Mouse (Mus musculus) G1E-ER4 (cell line): ENCODE data around the gene Smim13. TPM values are rescaled to one million over a fixed set of nuclear protein-coding genes. Genes with fewer than 3 reads are reported as not detected.

Experiments
- GATA1 ChIP-seq: IDR thresholded peaks from one replicate; pipeline ENCODE4 v1.8.0; 2012; ENCODE audit warnings: low read length, inconsistent platforms
- polyA plus RNA-seq: library from polyadenylated mRNA; stranded (reverse); fragments of >175 nt; gene quantifications from 2 replicates; pipeline ENCODE4 v1.2.3, GENCODE M21; 2012

The Smim13 gene
- polyA plus RNA-seq, 1 experiment = 4.2 TPM

DNA sequence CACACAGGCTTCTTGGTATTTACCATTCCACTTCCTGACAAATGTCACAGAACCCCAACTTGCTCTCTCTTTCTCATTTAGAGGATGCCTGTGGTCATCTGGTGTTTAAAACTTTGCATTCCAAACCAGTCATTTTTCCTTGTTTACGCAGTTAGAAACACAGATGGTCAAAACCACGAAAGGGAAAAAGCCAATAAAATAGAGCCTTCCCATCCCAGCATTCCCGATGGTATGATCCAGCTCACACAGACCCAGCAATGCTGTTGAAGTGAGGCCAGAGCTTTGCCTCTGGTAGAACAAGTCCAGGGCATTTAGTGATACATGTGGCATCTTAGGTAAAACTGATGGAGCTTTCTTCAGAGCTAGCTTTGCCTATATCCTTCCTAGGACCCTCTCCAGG lies 71.8 kb downstream of the Smim13 start:
- no peak for TF ChIP-seq GATA1

DNA sequence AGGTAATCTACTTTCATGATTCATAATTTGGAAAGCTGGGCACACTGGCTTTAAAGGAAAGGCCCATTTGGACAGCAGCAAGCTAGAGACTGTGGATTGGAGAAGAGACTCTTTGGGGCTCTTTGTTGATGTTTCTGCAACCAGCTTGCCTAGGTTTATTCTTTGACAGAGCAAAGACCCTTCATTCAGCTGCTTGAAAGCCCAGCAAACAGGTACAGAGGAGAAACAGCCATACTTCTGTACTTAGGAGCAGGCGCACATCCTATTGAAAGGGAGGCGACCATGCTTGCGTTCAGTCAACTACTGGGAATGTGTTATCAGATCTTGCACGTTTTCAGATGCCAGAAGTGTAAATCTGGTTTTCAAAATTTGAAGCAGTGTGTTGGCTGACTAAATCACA lies 75.0 kb downstream of the Smim13 start:
- TF ChIP-seq GATA1 = no peak

GRCm38 (mm10) chr13:41325346-41325745 lies 75.7 kb downstream of the Smim13 start:
- TF ChIP-seq GATA1 = no peak

- TF ChIP-seq GATA1 = no peak
Measured at GRCm38 (mm10) chr13:41326134-41326533, 76.5 kb downstream of the Smim13 start.

Other genes starting within 250 kb of the Smim13 start
- 35.7 and 43.8 TPM in 2 replicates for gene Pak1ip1, start 248.8 kb upstream of the Smim13 start, polyA plus RNA-seq
- gene Tmem14c, start 233.6 kb upstream of the Smim13 start, polyA plus RNA-seq = 134 and 209 TPM in 2 replicates
- not detected in 2 replicates for gene Mak, start 170.1 kb upstream of the Smim13 start, polyA plus RNA-seq
- gene Gcm2, start 138.8 kb upstream of the Smim13 start, polyA plus RNA-seq = not detected in 2 replicates
- not detected in 2 replicates for gene Sycp2l, start 135.5 kb upstream of the Smim13 start, polyA plus RNA-seq
- gene Elovl2, start 29.4 kb upstream of the Smim13 start, polyA plus RNA-seq = not detected in 2 replicates
- not detected in 2 replicates for gene Gm17364, start 24.1 kb downstream of the Smim13 start, polyA plus RNA-seq
- 0.02 and 0.16 TPM in 2 replicates for gene Nedd9, start 237.5 kb downstream of the Smim13 start, polyA plus RNA-seq